Mouse (Mus musculus) forebrain, embryonic 16.5 days (tissue): ENCODE results near the gene Stx7. TPM values are rescaled to one million over a fixed set of nuclear protein-coding genes. Genes with fewer than 3 reads are reported as not detected.

Experiments used
- ATAC-seq: fragments of 200-750 bp; cut with Nextera tagmentation; 2 replicates; pipeline ENCODE4 v1.8.0; 2017; ENCODE audit warnings: mild to moderate bottlenecking, moderate library complexity
- H3K27ac ChIP-seq: fragments of 300-500 bp; sonication (generic); 2 replicates; pipeline ENCODE4 v1.5.1; 2014; ENCODE audit warnings: low read length, control low read depth
- H3K27me3 ChIP-seq: fragments of 300-500 bp; sonication (generic); replicated peaks from 2 replicates; pipeline ENCODE4 v1.6.1; 2014; ENCODE audit warnings: low read length; ENCODE audit not compliant: control insufficient read depth, insufficient read depth
- H3K36me3 ChIP-seq: fragments of 300-500 bp; sonication (generic); 2 replicates; pipeline ENCODE4 v1.6.1; 2014; ENCODE audit not compliant: control insufficient read depth, insufficient read depth
- H3K4me1 ChIP-seq: fragments of 300-500 bp; sonication (generic); replicated peaks from 2 replicates; pipeline ENCODE4 v1.6.1; 2014; ENCODE audit warnings: low read length; ENCODE audit not compliant: control insufficient read depth, insufficient read depth
- H3K4me2 ChIP-seq: fragments of 300-500 bp; sonication (generic); 2 replicates; pipeline ENCODE4 v1.6.1; 2014; ENCODE audit warnings: mild to moderate bottlenecking, low read length, control low read depth
- H3K4me3 ChIP-seq: fragments of 300-500 bp; sonication (generic); replicated peaks from 2 replicates; pipeline ENCODE4 v1.5.1; 2014; ENCODE audit warnings: mild to moderate bottlenecking, low read length, control low read depth
- H3K9ac ChIP-seq: fragments of 300-500 bp; sonication (generic); replicated peaks from 2 replicates; pipeline ENCODE4 v1.6.1; 2014; ENCODE audit warnings: low read depth, low read length, control low read depth
- H3K9me3 ChIP-seq: fragments of 300-500 bp; sonication (generic); 2 replicates; pipeline ENCODE4 v1.6.1; 2016; ENCODE audit warnings: low read length; ENCODE audit not compliant: control insufficient read depth
- WGBS: fragments of 180-500 bp; shearing (Covaris S2); extraction: QIAGEN DNeasy Blood & Tissue Kit; methylation state at CpG from one replicate; pipeline ENCODE4 v1.1.7; 2014; 5-methylcytosine and 5-hydroxymethylcytosine counted together
- polyA plus RNA-seq: library from polyadenylated mRNA; unstranded; fragments of >200 nt; fragmentation: Nextera tagmentation; extraction: Ambion mirVana; gene quantifications from 2 replicates; pipeline ENCODE4 v1.2.1, GENCODE M21; 2015

Gene Stx7
- polyA plus RNA-seq, 1 experiment from 2014 or later, result 301 TPM

DNA sequence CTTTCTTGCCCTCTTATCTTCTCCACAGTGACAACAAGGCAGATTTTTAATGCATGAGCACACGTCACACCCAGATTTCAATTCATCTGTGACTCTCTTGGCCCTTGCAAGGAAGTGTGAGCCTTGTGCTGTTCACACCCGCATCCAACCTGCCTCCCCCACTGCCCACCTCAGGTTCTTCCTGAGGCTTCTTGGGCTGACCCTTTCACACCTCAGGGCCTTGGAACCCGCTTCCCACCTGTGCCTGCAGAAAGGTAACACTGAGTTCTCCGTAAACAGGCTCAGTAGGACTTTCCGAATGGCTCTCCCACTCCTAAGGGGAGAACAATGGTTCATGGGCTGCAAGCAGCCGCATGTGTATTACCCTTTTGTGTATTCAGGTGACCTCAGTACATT, 15.8 kb downstream of the Stx7 start:
- H3K27me3 ChIP-seq, result no peaks in the 10 kb centered on the region
- no peaks in the 10 kb centered on the region for H3K9me3 ChIP-seq
- no peak overlapping the region for H3K27ac ChIP-seq
- ATAC-seq, result 0 out of 2 replicates have a peak, but pooled peaks have one; percentile 14
- H3K36me3 ChIP-seq, result no peaks in the 10 kb centered on the region
- no peak overlapping the region for H3K4me3 ChIP-seq
- 60% methylated on average over 6 of the region's 6 CpGs for WGBS
- H3K4me1 ChIP-seq, result peaks cover 17% of the 10 kb centered on the region
- H3K4me2 ChIP-seq, result no peak overlapping the region
- no peak overlapping the region for H3K9ac ChIP-seq

DNA sequence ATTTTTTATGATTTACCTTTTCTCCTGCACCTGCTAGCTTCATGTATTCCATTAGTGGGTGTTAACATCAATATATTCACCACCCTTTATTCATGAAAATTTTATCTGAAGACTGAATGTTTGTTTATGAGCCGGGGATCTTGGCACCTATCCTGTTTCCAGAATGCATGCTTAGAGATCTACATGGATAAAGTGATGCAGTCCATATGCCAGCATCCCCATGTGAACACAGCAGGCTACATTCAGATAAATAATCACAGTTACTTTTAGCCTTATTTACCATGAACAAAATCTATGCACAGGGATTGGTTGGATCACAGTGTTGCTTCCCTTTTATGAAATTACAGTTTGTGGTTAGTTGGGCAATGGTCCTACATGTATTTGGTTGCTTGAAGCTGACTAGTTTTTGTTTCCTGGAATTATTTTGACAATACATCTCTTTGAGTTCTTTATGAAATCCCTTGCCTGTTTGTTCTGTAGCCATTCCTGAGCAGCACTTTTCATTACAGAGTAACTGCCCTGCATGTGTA, 16.5 kb downstream of the Stx7 start:
- Histone ChIP-seq H3K9me3 (no peaks in the 10 kb centered on the region), H3K4me3 (no peak overlapping the region), H3K4me1 (peaks cover 17% of the 10 kb centered on the region), H3K27ac (no peak overlapping the region), H3K27me3 (no peaks in the 10 kb centered on the region), H3K4me2 (no peak overlapping the region), H3K36me3 (no peaks in the 10 kb centered on the region), H3K9ac (no peak overlapping the region)
- ATAC-seq, result peak; percentile 51; the same call in 1 of the 2 replicates
- 19% methylated on average over 1 of the region's 1 CpGs for WGBS

DNA sequence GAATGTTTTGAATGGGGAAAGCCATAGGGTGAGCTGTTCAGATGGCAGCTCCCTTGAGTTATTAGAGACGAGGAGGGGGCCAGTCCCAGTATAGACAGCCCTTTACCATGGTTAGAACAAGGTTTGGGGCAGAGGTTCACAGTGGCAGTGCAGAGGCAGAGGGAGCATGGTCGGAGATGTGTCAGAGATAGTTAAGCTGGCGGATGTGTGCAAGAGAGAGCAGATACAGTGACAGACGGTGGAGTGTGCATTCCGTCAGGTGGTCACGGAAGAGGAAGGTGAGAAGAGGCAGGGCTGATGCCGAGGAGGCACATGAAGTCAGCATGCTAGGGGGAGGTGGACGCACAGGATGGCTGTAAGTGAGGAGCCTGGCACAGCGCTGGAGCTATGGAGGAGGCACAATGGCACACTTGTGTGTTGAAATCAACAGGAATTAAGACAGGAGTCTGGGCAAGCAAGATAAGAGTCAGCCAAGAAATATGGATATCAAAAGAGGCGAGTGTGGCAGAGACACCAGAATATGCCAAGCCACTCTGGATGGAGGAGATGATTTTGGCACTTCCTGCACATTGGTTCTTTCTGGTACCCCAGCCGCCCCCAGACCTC, 19.0 kb downstream of the Stx7 start:
- no peak overlapping the region for H3K4me2 ChIP-seq
- H3K27ac ChIP-seq, result no peak overlapping the region
- no peak overlapping the region for H3K9ac ChIP-seq
- peaks cover 17% of the 10 kb centered on the region for H3K4me1 ChIP-seq
- H3K27me3 ChIP-seq, result no peaks in the 10 kb centered on the region
- WGBS, result 90% methylated on average over 11 of the region's 11 CpGs
- ATAC-seq, result no peak
- no peaks in the 10 kb centered on the region for H3K9me3 ChIP-seq
- no peak overlapping the region for H3K4me3 ChIP-seq
- H3K36me3 ChIP-seq, result no peaks in the 10 kb centered on the region

DNA sequence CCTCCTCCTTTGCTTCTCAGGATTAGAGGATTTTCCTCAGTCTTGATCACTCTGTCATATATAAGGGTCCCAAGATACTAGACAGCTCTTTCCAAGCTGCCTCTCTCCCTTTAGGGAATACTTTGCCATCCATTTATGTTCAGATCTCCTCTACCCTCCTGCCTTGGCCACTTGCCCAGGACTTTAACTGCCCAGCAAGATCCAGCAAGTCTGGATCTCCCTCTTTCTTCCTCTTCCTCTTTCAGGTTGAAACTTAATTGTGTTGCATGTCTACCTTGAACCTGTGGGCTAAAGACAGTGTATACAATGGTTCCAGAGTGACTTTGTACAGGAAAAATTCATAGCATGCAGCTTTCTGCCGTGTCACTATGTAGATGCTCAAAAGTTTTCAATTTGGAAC, 19.8 kb downstream of the Stx7 start:
- H3K27ac ChIP-seq, result no peak overlapping the region
- H3K9me3 ChIP-seq, result no peaks in the 10 kb centered on the region
- 94% methylated on average over 1 of the region's 1 CpGs for WGBS
- H3K4me2 ChIP-seq, result no peak overlapping the region
- H3K9ac ChIP-seq, result no peak overlapping the region
- no peaks in the 10 kb centered on the region for H3K36me3 ChIP-seq
- no peak overlapping the region for H3K4me3 ChIP-seq
- H3K27me3 ChIP-seq, result no peaks in the 10 kb centered on the region
- no peak for ATAC-seq
- peaks cover 17% of the 10 kb centered on the region for H3K4me1 ChIP-seq

DNA sequence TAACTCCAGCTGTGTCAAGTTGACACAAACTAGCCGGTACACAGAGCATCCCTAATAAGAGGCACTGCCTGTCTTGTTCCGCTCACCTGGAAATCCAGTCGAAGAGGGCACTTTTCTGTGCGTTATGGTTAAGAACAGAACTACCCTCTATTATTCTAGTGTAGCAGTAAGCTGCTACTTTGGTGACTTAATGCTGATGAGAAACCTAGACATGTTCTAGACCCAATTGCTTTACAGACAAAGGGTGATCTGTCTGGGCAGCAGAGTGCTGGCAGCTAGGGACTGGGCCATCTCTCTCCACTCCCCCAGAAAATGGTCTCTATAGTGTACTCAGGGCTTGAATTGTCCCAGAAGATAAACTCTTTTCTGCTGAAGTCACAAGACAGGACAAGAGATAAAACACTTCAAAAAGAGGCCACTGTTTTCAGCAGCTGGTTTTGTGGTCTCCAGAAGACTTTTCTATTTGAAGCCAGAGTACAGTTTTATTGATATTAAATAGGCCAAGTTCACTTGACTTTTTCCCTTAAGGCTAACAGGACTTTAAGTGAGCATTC, 22.9 kb downstream of the Stx7 start:
- no peak overlapping the region for H3K27ac ChIP-seq
- H3K9ac ChIP-seq, result no peak overlapping the region
- no peaks in the 10 kb centered on the region for H3K9me3 ChIP-seq
- 0 out of 2 replicates have a peak, but pooled peaks cover 2% of the 10 kb centered on the region for H3K4me1 ChIP-seq
- no peak overlapping the region for H3K4me2 ChIP-seq
- H3K36me3 ChIP-seq, result no peaks in the 10 kb centered on the region
- no peak overlapping the region for H3K4me3 ChIP-seq
- H3K27me3 ChIP-seq, result no peaks in the 10 kb centered on the region
- ATAC-seq, result no peak
- 86% methylated on average over 4 of the region's 4 CpGs for WGBS

DNA sequence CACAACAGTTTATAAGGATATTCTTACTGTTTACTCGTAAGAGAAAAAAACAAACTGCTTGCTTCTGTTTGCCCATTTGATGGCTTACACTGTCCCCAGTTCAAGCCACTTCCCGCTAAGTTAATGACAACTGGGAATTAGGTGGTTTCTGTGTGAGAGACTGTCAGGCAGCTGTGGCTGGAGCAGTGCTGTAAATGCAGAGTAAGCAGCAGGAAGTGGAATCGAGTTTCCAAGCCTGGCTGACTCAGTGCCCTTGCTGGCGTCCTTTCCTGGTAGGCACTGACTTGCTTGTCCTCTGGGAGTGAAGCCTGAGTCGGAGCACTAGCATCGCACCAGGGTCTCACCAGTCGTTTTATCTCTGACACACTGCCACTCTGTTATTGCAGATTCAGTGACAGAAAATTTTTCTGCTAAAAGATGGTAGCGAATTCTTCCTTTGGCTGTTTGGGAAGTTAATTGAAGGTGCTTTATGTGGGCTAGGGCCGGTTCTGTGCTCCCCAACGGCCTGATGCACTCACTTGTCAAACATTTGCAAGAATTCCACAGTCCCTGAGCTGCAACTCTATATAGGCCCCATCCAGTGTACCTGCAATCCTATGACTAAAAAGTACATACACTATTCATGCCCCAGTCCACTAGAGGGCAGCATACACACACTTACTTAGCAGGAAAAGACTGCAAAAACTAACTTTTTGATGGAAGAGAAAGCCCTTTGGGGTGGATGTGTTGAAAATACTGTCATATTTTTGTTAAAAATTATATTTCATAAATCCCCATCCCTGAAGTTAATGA, 24.3 kb downstream of the Stx7 start:
- no peaks in the 10 kb centered on the region for H3K9me3 ChIP-seq
- H3K27ac ChIP-seq, result no peak overlapping the region
- H3K4me1 ChIP-seq, result 0 out of 2 replicates have a peak, but pooled peaks cover 2% of the 10 kb centered on the region
- ATAC-seq, result peak; percentile 75
- 0 out of 2 replicates have a peak, but pooled peaks cover 2% of the 10 kb centered on the region for H3K36me3 ChIP-seq
- WGBS, result 60% methylated on average over 10 of the region's 10 CpGs
- H3K9ac ChIP-seq, result no peak overlapping the region
- H3K27me3 ChIP-seq, result no peaks in the 10 kb centered on the region
- H3K4me3 ChIP-seq, result no peak overlapping the region
- H3K4me2 ChIP-seq, result no peak overlapping the region

DNA sequence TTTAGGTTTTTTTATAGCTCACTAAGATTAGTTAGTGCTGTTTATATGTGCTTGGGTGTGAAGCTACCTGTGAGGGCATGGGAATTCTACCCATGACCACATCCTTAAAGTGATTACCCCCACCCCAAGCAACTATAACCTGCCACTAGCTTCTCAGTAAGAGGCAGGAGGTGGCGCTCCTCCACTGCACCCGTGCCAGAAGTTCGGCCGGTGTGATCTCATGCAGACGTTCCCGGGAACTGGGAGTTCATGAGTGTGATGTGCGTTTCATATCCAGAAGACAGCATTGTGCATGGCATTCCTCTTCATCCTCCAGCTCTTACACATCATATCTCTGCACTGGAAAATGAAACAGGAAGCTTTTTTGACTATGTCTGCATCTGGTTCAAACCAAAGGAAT, 41.3 kb downstream of the Stx7 start:
- peaks cover 6% of the 10 kb centered on the region for H3K36me3 ChIP-seq
- no peak overlapping the region for H3K27ac ChIP-seq
- no peak overlapping the region for H3K4me3 ChIP-seq
- WGBS, result 56% methylated on average over 7 of the region's 7 CpGs
- H3K9me3 ChIP-seq, result no peaks in the 10 kb centered on the region
- 0 out of 2 replicates have a peak, but pooled peaks have one; percentile 38 for ATAC-seq
- no peak overlapping the region for H3K9ac ChIP-seq
- no peak overlapping the region for H3K4me2 ChIP-seq
- no peaks in the 10 kb centered on the region for H3K27me3 ChIP-seq
- no peaks in the 10 kb centered on the region for H3K4me1 ChIP-seq

DNA sequence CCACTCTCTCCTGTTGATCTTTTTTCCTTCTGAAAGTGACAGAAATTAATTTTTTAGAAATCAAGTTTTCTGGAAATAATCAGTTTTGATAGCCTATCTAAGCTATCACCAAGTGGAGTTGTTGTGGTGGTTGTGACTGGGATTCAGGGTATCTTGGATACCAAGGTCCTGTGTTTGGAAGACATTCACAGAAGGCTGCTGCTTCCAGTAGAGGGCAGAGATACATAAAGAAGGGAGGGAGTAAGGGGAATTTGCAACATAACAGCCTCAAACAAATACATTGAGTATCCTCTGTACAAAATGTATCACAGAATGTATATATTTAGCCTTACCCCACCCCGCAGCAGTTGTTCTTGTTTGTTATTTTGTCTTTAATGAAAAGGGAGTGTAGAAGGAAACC, 42.9 kb downstream of the Stx7 start:
- Histone ChIP-seq H3K4me3 (no peak overlapping the region), H3K4me2 (no peak overlapping the region), H3K27me3 (no peaks in the 10 kb centered on the region), H3K9me3 (no peaks in the 10 kb centered on the region), H3K9ac (no peak overlapping the region), H3K4me1 (no peaks in the 10 kb centered on the region), H3K36me3 (no peaks in the 10 kb centered on the region; the same call in 1 of the 2 replicates), H3K27ac (no peak overlapping the region)
- 59% methylated on average over 1 of the region's 1 CpGs for WGBS
- ATAC-seq, result peak; percentile 64; the same call in 1 of the 2 replicates

DNA sequence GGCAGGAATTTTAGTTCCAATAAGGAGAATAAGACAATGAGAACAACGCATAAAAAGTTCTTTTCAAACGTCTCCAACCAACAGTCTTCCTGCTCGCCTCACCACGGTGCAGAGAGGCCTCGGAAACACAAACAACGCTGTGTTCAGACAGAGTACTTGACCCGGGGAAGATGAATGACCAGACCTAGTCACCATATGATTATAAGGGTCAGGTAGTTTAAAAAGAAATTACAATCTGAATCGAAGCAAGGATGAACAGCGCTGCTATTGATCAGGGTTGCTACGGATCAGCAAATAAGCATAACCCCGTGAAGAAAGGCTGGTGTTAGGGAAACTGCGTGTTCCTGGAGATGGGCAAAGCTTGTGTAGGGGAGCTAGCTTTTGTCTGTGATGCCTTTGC, 50.2 kb downstream of the Stx7 start:
- no peaks in the 10 kb centered on the region for H3K9me3 ChIP-seq
- no peaks in the 10 kb centered on the region for H3K36me3 ChIP-seq
- no peak overlapping the region for H3K9ac ChIP-seq
- H3K4me1 ChIP-seq, result no peaks in the 10 kb centered on the region
- H3K27me3 ChIP-seq, result no peaks in the 10 kb centered on the region
- H3K4me3 ChIP-seq, result no peak overlapping the region
- 56% methylated on average over 12 of the region's 12 CpGs for WGBS
- H3K27ac ChIP-seq, result no peak overlapping the region
- no peak for ATAC-seq
- H3K4me2 ChIP-seq, result no peak overlapping the region
